Mouse (Mus musculus): Measurements from ENCODE around the gene Haus7.
"Not testable (repeated sequence)": the region's sequence is repeated elsewhere in the genome, so short reads cannot be mapped to it uniquely, and the experiment has no call there.

- TF ChIP-seq POLR2A (IDR thresholded peaks at IDR 0.05; ENCODE audit: insufficient read length, low read depth); POLR2AphosphoS2 (IDR thresholded peaks at IDR 0.05; ENCODE audit: insufficient read length, low read depth); USF1 (IDR thresholded peaks at IDR 0.05; ENCODE audit: low read depth); MYOD1 (IDR thresholded peaks at IDR 0.05; ENCODE audit: control insufficient read depth in 1 of 3, insufficient read length in 2 of 3, low read depth in 2 of 3); MYOG (IDR thresholded peaks at IDR 0.05; ENCODE audit: control insufficient read depth in 1 of 3, insufficient read depth in 1 of 3, insufficient read length in 2 of 3, low read depth in 2 of 3); TCF12 (IDR thresholded peaks at IDR 0.05; ENCODE audit: insufficient read depth, poor library complexity, severe bottlenecking): not testable (repeated sequence)
These were observed 34.7 kb upstream of the Haus7 start for GRCm38 (mm10) chrX:73493567-73493966.
